Mouse (Mus musculus) liver, postnatal 0 days (tissue): Measurements from ENCODE around the gene Slc12a3. TPM values are rescaled to one million over a fixed set of nuclear protein-coding genes. Genes with fewer than 3 reads are reported as not detected.

Experiments used
- ATAC-seq: fragments of 200-750 bp; cut with Nextera tagmentation; 2 replicates; pipeline ENCODE4 v1.8.0; 2017; ENCODE audit warnings: mild to moderate bottlenecking, moderate library complexity
- DNase-seq: peaks from one replicate; pipeline ENCODE4 v3.0.0-alpha.2; 2016
- H3K27ac ChIP-seq: fragments of 300-500 bp; sonication (generic); 2 replicates; pipeline ENCODE4 v1.5.1; 2014; ENCODE audit warnings: antibody characterized with exemption, moderate library complexity, mild to moderate bottlenecking, low read depth
- H3K27me3 ChIP-seq: fragments of 300-500 bp; sonication (generic); 2 replicates; pipeline ENCODE4 v1.6.1; 2014; ENCODE audit warnings: low read length, control low read depth, mixed read lengths; ENCODE audit not compliant: insufficient read depth
- H3K36me3 ChIP-seq: fragments of 300-500 bp; sonication (generic); replicated peaks from 2 replicates; pipeline ENCODE4 v1.6.1; 2014; ENCODE audit warnings: mild to moderate bottlenecking, control low read depth, low read length, moderate library complexity, mixed read lengths; ENCODE audit not compliant: insufficient read depth
- H3K4me1 ChIP-seq: fragments of 300-500 bp; sonication (generic); 2 replicates; pipeline ENCODE4 v1.6.1; 2014; ENCODE audit warnings: antibody characterized with exemption, mild to moderate bottlenecking, control low read depth; ENCODE audit not compliant: insufficient read depth
- H3K4me2 ChIP-seq: fragments of 300-500 bp; sonication (generic); 2 replicates; pipeline ENCODE4 v1.6.1; 2014; ENCODE audit warnings: low read depth, mild to moderate bottlenecking, low read length, moderate library complexity, mixed read lengths
- H3K4me3 ChIP-seq: fragments of 300-500 bp; sonication (generic); 2 replicates; pipeline ENCODE4 v1.5.1; 2014; ENCODE audit warnings: low read depth, low read length
- H3K9ac ChIP-seq: fragments of 300-500 bp; sonication (generic); replicated peaks from 2 replicates; pipeline ENCODE4 v1.6.1; 2014; ENCODE audit warnings: mild to moderate bottlenecking, moderate library complexity
- H3K9me3 ChIP-seq: fragments of 300-500 bp; sonication (generic); 2 replicates; pipeline ENCODE4 v1.6.1; 2016; ENCODE audit warnings: mild to moderate bottlenecking, control low read depth, low read length, mixed read lengths
- CTCF ChIP-seq: sonication (generic); IDR thresholded peaks from 2 replicates; pipeline ENCODE4 v1.5.1; 2016; ENCODE audit warnings: antibody characterized with exemption, low read depth
- EP300 ChIP-seq: IDR thresholded peaks from 2 replicates; pipeline ENCODE4 v1.6.1; 2016; ENCODE audit warnings: antibody characterized with exemption, low read depth, mild to moderate bottlenecking
- WGBS: fragments of 180-500 bp; shearing (Covaris S2); extraction: QIAGEN DNeasy Blood & Tissue Kit; methylation state at CpG from one replicate; pipeline ENCODE4 v1.1.7; 2014; ENCODE audit not compliant: insufficient replicate concordance; 5-methylcytosine and 5-hydroxymethylcytosine counted together
- polyA plus RNA-seq: library from polyadenylated mRNA; unstranded; fragments of >200 nt; fragmentation: Nextera tagmentation; extraction: Ambion mirVana; gene quantifications from 2 replicates; pipeline ENCODE4 v1.2.1, GENCODE M21; 2015

Slc12a3 gene
- polyA plus RNA-seq, 1 experiment from 2014 or later = 1.4 TPM

- Histone ChIP-seq H3K27ac (no peak overlapping the region), H3K27me3 (no peaks in the 10 kb centered on the region), H3K36me3 (peaks cover 10% of the 10 kb centered on the region; the same call in 1 of the 2 replicates), H3K4me1 (no peaks in the 10 kb centered on the region), H3K4me2 (no peak overlapping the region), H3K9me3 (no peaks in the 10 kb centered on the region), H3K4me3 (no peak overlapping the region), H3K9ac (no peak overlapping the region)
- TF ChIP-seq CTCF = no peak
- no peak for TF ChIP-seq EP300
- DNase-seq = no peak
- ATAC-seq = no peak
- WGBS = 88% methylated on average over 8 of the region's 8 CpGs
Measured at GRCm38 (mm10) chr8:94292626-94293025, 36.4 kb upstream of the Slc12a3 start.

- no peaks in the 10 kb centered on the region for H3K27me3 ChIP-seq
- peaks cover 10% of the 10 kb centered on the region; the same call in 1 of the 2 replicates for H3K36me3 ChIP-seq
- no peak overlapping the region for H3K27ac ChIP-seq
- no peaks in the 10 kb centered on the region for H3K9me3 ChIP-seq
- TF ChIP-seq CTCF (no peak), EP300 (no peak)
- 53% methylated on average over 6 of the region's 6 CpGs for WGBS
- DNase-seq (no peak), ATAC-seq (no peak)
- no peak overlapping the region for H3K4me2 ChIP-seq
- H3K9ac ChIP-seq = no peak overlapping the region
- H3K4me1 ChIP-seq = no peaks in the 10 kb centered on the region
- no peak overlapping the region for H3K4me3 ChIP-seq
Measured at GRCm38 (mm10) chr8:94295687-94296086, 33.3 kb upstream of the Slc12a3 start.

GRCm38 (mm10) chr8:94296312-94296991 lies 32.5 kb upstream of the Slc12a3 start:
- no peaks in the 10 kb centered on the region for H3K4me1 ChIP-seq
- ATAC-seq (no peak), DNase-seq (no peak)
- no peaks in the 10 kb centered on the region for H3K27me3 ChIP-seq
- no peak for TF ChIP-seq CTCF
- no peak for TF ChIP-seq EP300
- H3K4me2 ChIP-seq = no peak overlapping the region
- H3K9ac ChIP-seq = no peak overlapping the region
- no peaks in the 10 kb centered on the region for H3K9me3 ChIP-seq
- H3K27ac ChIP-seq = no peak overlapping the region
- H3K4me3 ChIP-seq = no peak overlapping the region
- peaks cover 10% of the 10 kb centered on the region; the same call in 1 of the 2 replicates for H3K36me3 ChIP-seq
- 85% methylated on average over 9 of the region's 9 CpGs for WGBS

GRCm38 (mm10) chr8:94297101-94297500 lies 31.9 kb upstream of the Slc12a3 start:
- Histone ChIP-seq H3K9me3 (no peaks in the 10 kb centered on the region), H3K4me2 (no peak overlapping the region), H3K4me1 (no peaks in the 10 kb centered on the region), H3K27me3 (no peaks in the 10 kb centered on the region), H3K27ac (no peak overlapping the region), H3K4me3 (no peak overlapping the region), H3K9ac (no peak overlapping the region), H3K36me3 (peaks cover 10% of the 10 kb centered on the region)
- ATAC-seq (no peak), DNase-seq (no peak)
- TF ChIP-seq EP300 = no peak
- TF ChIP-seq CTCF = no peak
- 89% methylated on average over 6 of the region's 6 CpGs for WGBS

GRCm38 (mm10) chr8:94300809-94301208 lies 28.2 kb upstream of the Slc12a3 start:
- H3K36me3 ChIP-seq = peaks cover 27% of the 10 kb centered on the region
- no peaks in the 10 kb centered on the region for H3K9me3 ChIP-seq
- H3K4me1 ChIP-seq = no peaks in the 10 kb centered on the region
- WGBS = 82% methylated on average over 4 of the region's 4 CpGs
- no peak overlapping the region for H3K27ac ChIP-seq
- ATAC-seq = no peak
- DNase-seq = no peak
- H3K27me3 ChIP-seq = no peaks in the 10 kb centered on the region
- no peak overlapping the region for H3K4me2 ChIP-seq
- H3K9ac ChIP-seq = no peak overlapping the region
- H3K4me3 ChIP-seq = no peak overlapping the region
- no peak for TF ChIP-seq CTCF
- no peak for TF ChIP-seq EP300

GRCm38 (mm10) chr8:94304412-94304811 lies 24.6 kb upstream of the Slc12a3 start:
- TF ChIP-seq CTCF (no peak), EP300 (no peak)
- ATAC-seq = no peak
- DNase-seq = no peak
- H3K36me3 ChIP-seq = peaks cover 34% of the 10 kb centered on the region
- no peaks in the 10 kb centered on the region for H3K27me3 ChIP-seq
- H3K9me3 ChIP-seq = no peaks in the 10 kb centered on the region
- no peak overlapping the region for H3K27ac ChIP-seq
- no peak overlapping the region for H3K4me2 ChIP-seq
- H3K4me3 ChIP-seq = no peak overlapping the region
- no peak overlapping the region for H3K9ac ChIP-seq
- WGBS = 83% methylated on average over 2 of the region's 2 CpGs
- H3K4me1 ChIP-seq = peaks cover 2% of the 10 kb centered on the region
